Mouse (Mus musculus) layer of hippocampus, adult 11-12 months (tissue): ENCODE results near the gene Abhd4.
A peak's percentile ranks its signal among the peaks of the same experiment; 100 is the strongest.

ENCODE experiments used
- DNase-seq: peaks from one replicate; pipeline ENCODE4 v3.0.0; 2022; ENCODE audit warnings: low spot score

Abhd4 gene

DNA sequence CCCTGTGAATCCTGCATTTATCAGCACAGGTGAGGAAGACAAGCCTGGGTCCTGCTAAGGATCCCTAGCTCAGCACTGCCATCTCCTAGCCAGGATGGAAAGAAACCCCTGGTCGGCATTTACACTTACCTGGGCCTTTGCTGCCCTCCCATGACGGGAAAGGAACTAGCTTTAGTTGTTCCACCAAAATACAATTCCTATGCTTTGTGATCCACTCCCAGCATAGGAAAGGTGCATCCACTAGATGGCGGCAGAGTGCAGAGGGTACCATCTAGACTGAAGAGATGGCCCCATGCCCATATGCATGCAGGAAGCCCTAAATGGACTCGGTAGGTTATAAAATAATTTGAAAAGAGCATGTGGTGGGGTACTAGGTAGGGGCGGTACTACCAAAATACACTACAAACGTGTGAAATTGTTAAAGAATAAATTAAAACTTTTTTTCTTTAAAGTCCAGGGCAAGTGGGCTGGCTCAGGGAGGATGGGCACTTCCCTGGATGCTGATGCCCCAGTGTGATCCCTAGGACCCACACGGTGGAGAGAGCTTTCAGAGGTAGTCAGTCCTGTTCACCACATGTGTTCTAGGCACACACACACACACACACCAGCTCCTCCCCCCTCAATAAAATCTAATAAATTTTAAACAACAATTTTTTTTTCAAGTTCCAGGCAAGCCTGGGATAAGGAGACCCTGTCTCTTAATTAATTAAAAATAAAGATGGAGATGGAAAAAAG, 14.8 kb upstream of the Abhd4 start:
- DNase-seq: peak; percentile 86

GRCm38 (mm10) chr14:54240542-54240941, 13.4 kb upstream of the Abhd4 start:
- no peak for DNase-seq

- DNase-seq: no peak
Measured at GRCm38 (mm10) chr14:54244183-54244582, 9.8 kb upstream of the Abhd4 start.

- no peak for DNase-seq
Measured at GRCm38 (mm10) chr14:54246232-54246631, 7.8 kb upstream of the Abhd4 start.

DNA sequence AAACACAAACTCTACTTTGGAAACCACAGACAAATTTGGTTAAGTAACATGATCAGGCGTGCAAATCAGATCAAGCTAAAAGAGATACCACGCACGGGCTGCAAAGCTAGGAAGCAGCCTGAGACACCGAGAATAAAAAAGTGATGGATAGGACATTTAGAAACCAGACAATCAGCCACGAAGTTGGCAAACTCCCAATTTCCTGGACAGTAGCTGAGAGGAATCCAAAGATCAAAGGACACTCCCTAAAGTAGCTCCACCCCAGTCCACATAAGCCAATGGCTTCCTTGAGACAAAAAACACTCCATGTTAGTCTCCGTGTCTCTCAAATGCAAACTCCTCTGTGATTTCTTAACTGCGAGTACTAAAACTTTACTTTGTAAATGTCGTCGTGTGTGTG, 4.7 kb upstream of the Abhd4 start:
- DNase-seq: no peak

DNA sequence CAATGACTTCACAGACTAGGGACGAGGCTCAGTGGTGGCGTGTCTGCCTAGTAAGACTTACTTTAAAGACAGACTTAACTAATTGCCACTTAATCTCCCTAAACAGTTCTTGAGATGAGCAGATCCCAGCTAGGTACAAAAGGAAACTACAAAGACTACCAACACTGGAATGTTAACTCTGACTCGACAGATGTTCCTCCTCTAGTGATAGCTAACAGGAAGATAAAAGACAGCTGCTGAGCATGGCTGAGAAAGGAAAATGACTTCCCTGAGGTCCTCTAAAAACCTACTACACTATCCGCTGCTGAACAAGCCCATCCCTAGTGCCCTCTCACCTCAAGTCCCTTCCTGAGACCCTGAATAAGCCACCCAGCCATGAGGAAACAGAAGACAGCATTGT, 3.9 kb upstream of the Abhd4 start:
- DNase-seq: no peak

DNA sequence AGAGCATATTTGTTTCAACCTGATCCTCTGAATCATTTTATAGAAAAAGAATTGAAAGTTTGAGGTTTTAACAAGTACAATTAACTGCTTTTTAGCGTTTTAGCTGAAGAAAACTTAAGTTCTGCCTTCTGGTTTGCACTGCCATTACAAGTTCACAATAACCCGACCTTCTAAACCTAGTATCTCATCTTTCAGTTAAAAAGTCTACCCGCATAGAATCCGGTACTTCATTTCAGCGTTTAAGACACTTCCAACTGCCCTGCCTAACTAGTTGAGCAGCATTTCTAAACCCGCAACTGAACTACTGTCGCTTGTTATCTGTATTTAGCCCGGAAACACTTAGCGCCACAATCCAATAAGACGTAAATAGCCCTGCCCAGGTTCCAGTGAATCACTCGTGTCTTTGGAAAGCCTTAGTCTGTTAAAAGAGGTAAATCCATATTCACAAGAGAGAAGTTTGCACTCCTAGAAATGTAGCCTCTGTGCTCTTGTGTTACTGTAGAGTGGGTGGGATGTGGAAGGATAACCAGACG, 748 bp downstream of the Abhd4 start:
- DNase-seq: no peak

DNA sequence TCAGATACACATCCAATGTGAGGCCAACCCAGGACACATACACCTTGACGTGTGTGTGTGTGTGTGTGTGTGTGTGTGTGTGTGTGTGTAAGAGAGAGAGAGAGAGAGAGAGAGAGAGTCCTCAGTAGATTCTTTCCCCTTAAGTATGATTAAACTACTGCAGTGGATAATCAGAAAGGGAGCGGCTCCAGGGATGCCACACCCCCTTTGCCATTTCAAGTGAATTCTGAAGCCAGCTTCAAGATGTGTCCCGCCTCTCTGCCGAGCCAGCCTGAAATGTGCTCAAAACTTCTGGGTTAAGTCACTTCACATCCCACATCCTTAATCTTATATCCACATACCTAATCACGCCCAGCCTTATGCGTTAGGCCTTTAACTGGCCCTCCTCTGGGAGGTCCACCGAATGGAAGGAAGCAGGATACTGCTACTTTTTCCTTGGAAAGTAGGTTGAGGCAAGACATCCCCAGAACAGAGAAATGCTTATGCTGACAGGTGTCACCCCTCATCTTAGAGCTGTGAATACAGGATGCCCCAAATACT, 4.2 kb downstream of the Abhd4 start:
- DNase-seq: no peak

DNA sequence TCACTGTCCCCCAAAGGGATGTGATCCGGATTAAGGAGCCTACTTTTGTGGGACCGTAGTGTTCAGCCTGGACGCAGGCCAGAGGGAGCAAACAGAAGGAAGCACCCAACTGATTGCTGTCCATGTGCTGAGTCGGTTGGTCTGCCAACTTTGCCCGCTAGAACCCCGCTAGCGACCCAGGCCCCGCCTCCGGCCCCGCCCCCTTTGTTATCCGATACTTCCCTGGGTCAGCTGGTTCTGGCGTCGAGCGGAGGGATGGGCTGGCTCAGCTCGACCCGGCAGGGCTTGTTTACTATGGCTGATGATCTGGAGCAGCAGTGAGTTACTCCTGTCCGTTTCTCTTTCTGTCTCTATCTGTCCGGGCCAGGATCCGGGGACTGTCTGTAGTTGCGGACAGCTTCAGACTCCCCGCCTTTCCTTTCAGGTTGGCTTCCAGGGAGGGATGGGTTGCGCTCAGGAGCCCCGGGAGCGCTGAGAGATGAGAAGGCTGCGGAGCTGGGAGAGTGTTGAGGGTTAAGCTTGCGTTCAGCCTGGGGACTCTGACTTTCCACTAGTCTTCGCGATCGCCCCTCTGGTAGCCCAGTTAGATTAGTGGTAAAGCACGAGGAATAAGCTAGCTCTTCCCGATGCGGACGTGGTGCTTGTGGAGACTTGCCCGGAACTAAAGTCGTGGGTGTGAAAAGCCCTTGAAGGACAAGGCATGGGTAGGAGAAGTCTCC, 5.2 kb downstream of the Abhd4 start:
- DNase-seq: peak; percentile 88

- DNase-seq: no peak
Measured at GRCm38 (mm10) chr14:54259722-54260085, 5.7 kb downstream of the Abhd4 start.

GRCm38 (mm10) chr14:54260196-54260595, 6.2 kb downstream of the Abhd4 start:
- no peak for DNase-seq

GRCm38 (mm10) chr14:54261386-54261785, 7.4 kb downstream of the Abhd4 start:
- no peak for DNase-seq

GRCm38 (mm10) chr14:54262622-54263021, 8.6 kb downstream of the Abhd4 start:
- DNase-seq: no peak

GRCm38 (mm10) chr14:54263099-54263498, 9.1 kb downstream of the Abhd4 start:
- no peak for DNase-seq

DNA sequence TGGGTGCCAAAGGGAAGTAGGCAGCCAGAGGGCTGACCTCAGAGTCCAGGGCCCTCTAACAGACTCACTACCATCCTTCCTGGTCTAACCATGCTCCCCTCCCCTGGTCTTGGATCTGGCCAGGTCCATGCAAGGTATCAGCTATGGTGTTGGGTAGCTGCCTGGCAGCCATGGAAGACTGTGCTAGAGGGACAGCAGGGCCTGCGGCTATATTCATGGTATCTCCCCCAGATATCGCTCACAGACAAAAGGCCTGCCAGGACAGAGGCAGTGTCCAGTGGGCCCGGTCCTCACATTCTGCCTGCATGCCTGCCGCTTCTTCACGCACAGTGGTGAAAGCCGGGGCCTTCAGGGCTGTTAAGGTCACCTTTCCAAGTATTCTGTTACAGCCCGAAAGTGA, 10.2 kb downstream of the Abhd4 start:
- DNase-seq: no peak

DNA sequence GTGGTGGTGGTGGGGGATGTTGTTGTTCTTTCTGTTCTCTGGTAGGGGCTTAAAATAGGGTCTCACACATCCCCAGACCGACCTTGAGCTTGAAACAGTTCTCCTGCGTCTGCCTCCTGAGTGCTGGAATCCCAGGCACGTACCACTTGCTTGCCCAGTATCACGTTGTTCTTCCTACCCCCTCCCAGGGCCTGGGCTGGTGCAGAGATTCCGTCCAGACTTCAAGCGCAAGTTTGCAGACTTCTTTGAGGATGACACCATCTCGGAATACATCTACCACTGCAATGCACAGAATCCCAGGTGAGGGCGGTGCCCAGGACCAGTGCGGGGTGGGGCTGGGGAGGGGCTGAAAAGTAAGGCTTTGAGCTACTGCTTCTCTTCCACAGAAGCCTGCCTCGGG, 11.1 kb downstream of the Abhd4 start:
- DNase-seq: no peak

DNA sequence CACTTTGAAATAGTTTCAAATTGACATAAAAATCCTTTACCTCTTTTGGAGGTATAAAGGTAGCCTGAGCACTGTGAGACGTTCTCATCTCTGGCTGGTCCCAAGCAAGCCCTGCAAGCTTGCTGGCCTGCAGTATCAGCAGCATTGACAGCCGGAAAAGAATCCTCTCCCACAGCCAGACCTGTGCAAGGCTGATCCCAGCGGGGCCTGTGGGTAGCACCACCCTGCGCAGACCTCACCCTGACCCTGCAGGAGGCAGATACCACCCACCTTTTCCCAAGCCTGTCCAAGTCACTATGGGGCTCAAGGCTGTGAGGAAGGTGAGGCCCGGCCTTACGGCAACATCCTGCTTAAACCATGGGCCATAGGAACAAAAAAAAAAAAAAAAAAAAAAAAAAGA, 12.0 kb downstream of the Abhd4 start:
- no peak for DNase-seq

DNA sequence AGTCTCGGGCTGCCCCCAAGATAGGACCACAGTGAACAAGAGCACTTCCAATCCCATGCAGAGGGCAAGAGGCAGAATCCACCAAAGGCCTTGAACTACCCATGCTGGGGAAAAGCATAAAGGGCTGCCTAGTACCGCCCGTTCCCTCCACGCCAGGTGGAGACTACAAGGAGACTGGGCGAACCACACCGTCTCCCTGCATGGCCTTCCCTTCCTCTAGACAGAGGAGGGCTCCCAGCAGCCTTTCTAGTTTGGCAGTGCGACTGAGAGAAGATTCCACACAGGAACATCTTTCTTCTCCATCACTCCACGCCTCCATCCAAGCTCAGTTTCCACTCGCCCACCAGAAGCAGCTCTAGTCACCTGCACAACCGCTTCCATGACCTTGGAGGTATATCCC, 14.0 kb downstream of the Abhd4 start:
- no peak for DNase-seq

DNA sequence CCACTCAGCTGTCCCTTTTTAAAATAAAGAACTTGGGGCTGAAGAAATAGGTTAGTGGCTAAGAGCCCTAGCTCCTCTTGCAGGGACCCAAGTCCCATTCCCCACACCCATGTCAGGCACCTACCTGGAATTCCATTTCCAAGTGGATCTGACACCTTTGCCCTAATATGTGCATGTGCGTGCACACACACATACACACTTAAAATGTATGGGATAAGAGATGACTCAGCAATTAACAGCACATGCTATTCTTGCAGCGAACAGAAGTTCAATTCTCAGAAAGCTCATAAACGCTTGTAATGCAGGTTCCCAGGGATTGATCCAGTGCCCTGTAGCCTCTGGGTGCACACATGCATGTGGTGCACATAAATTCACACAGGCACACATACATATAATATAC, 15.6 kb downstream of the Abhd4 start:
- DNase-seq: no peak

DNA sequence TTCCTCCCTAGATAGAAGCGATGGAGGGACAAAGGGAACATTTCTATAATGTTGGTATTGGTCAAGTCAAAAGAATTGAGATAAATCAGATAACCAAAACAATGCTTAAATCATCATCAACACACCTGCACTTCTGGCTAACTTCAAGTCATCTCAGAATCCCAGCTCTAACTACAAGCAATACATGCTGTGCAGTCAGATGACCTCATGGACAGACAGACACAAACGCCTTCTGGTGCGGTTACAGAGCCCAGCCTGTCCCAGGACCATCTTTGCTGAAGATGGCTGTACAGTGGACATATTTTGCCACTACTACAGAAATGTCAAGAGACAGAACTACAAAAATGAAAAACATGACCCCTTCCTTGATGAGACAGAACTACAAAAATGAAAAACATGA, 16.4 kb downstream of the Abhd4 start:
- no peak for DNase-seq

DNA sequence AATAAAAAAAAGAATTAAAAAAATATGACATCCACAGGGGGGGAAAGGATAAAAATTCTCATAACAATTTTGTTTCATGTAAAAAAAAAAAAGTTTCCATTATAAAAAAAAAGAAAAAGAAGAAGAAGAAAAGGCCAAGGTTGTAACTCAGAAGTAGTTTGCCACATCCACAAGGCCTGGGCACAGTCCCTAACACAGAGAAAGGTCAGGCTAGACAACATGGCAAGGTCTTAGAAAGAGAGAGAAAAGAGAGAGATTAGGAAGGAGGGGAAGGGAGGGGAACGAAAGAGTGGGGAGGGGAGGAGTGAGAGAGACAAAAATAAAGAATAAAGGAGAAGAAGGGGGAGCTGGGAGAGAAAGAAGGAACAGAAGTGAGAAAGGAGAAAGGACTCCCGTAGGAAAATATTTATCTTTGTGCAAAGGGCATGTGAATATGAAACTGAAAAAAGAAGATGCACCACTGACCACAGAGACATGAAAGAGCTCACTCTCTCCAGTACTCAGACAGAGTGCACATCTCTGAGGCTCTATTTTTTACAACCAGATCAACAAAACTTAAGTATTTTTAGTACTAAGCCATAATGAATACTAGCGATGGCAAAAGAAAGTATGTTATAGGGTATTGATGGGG, 18.1 kb downstream of the Abhd4 start:
- no peak for DNase-seq

GRCm38 (mm10) chr14:54272696-54273095, 18.7 kb downstream of the Abhd4 start:
- no peak for DNase-seq

- no peak for DNase-seq
Measured at GRCm38 (mm10) chr14:54276446-54276845, 22.5 kb downstream of the Abhd4 start.
